Mouse (Mus musculus): ENCODE results near the gene Rab15. TPM values are rescaled to one million over a fixed set of nuclear protein-coding genes. Genes with fewer than 3 reads are reported as not detected.

Gene Rab15
- total RNA-seq, 2 experiments from 2014 or later, result 189 to 195 TPM

DNA sequence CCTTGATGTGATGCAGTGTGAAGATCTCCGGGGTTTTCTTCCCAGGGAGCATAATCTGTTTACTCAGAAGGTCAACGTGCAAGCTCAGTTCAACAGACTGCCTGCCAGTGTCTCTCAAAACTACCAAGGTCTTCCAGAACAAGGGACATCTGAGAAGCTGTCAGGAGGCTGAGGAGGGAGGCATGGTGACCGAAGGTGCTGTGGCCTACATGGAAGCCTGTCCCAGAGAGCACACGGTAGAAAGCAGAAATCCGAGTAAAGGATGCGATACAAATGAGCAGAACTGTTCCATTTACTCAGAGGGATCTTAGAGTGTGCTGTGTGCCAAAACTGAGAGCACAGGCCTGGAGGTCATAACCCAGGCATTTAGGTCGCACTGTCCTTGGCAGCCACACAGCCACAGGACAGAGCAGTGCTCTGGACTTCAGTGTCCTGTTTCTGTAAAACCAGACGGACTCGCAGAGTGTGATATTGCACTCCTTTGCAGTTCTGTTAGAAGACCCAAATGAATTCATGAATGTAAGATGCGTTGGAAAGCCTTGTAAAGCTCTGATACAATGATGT lies 38.6 kb downstream of the Rab15 start:
- no peak for TF ChIP-seq CTCF (conservative IDR thresholded peaks at IDR 0.05)
- H3K4me3 ChIP-seq, result no peak overlapping the region
- no peak for DNase-seq (ENCODE audit: low spot score in 2 of 2)
- H3K27ac ChIP-seq, result no peak overlapping the region

DNA sequence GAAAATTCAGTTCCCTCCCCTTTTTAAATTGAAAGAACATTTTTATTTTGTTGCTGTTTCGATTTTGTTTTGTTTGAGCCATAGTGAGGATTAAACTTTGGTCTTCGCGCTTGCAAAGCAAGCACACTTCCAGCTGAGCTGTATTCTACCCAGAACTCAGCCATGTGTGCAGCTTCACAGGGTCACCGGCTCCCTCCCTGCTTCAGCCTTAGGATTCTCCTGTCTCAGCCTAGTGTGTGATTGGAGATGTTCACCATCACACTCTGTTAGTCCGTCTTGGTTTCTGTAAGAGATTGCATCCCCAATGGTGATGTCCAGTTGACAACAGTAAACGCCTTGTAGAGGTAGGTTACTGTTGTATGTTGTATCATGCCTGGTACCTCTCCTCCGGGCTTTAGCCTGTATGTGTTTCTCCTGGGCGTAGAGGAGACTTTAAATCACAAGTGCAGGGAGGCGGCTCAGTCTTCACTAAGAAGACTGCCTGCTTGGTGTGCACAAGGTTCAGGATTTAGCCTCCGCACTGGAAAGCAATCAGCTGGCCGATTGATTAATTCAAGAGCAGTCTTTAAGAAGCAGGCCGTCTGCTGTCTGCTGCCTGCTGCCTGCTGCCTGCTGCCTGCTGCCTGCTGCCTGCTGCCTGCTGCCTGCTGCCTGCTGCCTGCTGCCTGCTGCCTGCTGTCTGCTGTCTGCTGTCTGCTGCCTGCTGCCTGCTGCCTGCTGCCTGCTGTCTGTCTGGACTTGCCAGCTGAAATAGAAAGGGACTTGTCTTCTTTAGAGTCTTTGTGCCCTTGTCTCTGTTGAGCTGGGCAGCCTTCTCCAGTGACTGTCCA lies 41.9 kb downstream of the Rab15 start:
- no peak for DNase-seq (ENCODE audit: low spot score in 2 of 2)
- no peak for TF ChIP-seq CTCF (conservative IDR thresholded peaks at IDR 0.05)
- Histone ChIP-seq H3K27ac (no peak overlapping the region), H3K4me3 (no peak overlapping the region)

DNA sequence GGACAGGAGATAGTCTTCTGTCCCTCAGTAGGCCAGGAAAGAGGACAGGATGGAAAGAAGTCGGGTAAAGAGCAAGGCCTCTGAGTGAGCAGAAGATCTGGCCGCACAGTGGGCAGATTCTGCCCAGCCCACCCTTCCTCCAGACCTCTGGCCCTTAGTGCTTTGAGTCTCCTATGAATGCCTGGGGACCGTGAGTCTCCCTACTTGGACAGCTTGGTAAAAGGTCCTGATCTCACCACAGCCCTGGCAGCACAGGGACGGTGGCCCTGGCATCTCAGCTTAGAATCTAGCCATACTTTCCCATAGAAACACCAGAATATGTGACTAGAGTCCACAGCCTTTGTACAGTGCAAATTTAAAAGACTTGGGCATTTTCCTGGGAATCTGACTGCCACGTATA lies 42.8 kb downstream of the Rab15 start:
- Histone ChIP-seq H3K4me3 (no peak overlapping the region), H3K27ac (no peak overlapping the region)
- no peak for DNase-seq (ENCODE audit: low spot score in 2 of 2)
- no peak for TF ChIP-seq CTCF (conservative IDR thresholded peaks at IDR 0.05)

- peak; percentile 22; the same call in 1 of the 2 replicates for TF ChIP-seq CTCF (conservative IDR thresholded peaks at IDR 0.05)
- H3K27ac ChIP-seq, result no peak overlapping the region
- no peak for DNase-seq (ENCODE audit: low spot score in 2 of 2)
- H3K4me3 ChIP-seq, result no peak overlapping the region
These were observed 44.2 kb downstream of the Rab15 start for GRCm38 (mm10) chr12:76778305-76779083.

DNA sequence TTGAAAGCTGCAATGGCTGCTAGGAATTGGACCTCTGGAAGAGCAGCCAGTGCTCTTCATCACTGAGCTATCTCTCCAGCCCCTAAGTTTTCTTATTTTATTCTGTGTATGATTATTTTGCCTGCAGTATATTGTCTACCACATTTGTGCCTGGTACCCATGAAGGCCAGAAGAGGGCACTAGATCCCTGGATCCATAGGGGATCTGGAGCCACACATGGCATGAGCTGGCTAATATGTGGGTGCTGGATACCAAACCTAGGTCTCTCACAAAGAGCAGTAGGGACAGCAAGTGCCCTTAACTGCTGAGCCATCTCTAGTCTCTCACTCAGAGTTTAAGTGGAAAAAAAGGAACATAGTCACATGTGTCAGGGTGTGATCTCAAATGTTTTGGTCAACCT lies 44.9 kb downstream of the Rab15 start:
- no peak for DNase-seq (ENCODE audit: low spot score in 2 of 2)
- peak; percentile 44 for TF ChIP-seq CTCF (conservative IDR thresholded peaks at IDR 0.05)
- Histone ChIP-seq H3K4me3 (no peak overlapping the region), H3K27ac (no peak overlapping the region)

GRCm38 (mm10) chr12:76776898-76777297 lies 45.8 kb downstream of the Rab15 start:
- no peak for TF ChIP-seq CTCF (conservative IDR thresholded peaks at IDR 0.05)
- H3K27ac ChIP-seq, result no peak overlapping the region
- H3K4me3 ChIP-seq, result no peak overlapping the region
- no peak for DNase-seq (ENCODE audit: low spot score in 2 of 2)

- no peak for DNase-seq (ENCODE audit: low spot score in 2 of 2)
- H3K27ac ChIP-seq, result no peak overlapping the region
- no peak for TF ChIP-seq CTCF (conservative IDR thresholded peaks at IDR 0.05)
- H3K4me3 ChIP-seq, result no peak overlapping the region
These were observed 47.6 kb downstream of the Rab15 start for GRCm38 (mm10) chr12:76775132-76775531.

- no peak overlapping the region for H3K4me3 ChIP-seq
- H3K27ac ChIP-seq, result no peak overlapping the region
- no peak for DNase-seq (ENCODE audit: low spot score in 2 of 2)
- TF ChIP-seq CTCF (conservative IDR thresholded peaks at IDR 0.05), result no peak
These were observed 48.1 kb downstream of the Rab15 start for GRCm38 (mm10) chr12:76774652-76775051.

GRCm38 (mm10) chr12:76771540-76771939 lies 51.2 kb downstream of the Rab15 start:
- DNase-seq (ENCODE audit: low spot score in 2 of 2), result no peak
- Histone ChIP-seq H3K27ac (no peak overlapping the region), H3K4me3 (no peak overlapping the region)
- TF ChIP-seq CTCF (conservative IDR thresholded peaks at IDR 0.05), result no peak

DNA sequence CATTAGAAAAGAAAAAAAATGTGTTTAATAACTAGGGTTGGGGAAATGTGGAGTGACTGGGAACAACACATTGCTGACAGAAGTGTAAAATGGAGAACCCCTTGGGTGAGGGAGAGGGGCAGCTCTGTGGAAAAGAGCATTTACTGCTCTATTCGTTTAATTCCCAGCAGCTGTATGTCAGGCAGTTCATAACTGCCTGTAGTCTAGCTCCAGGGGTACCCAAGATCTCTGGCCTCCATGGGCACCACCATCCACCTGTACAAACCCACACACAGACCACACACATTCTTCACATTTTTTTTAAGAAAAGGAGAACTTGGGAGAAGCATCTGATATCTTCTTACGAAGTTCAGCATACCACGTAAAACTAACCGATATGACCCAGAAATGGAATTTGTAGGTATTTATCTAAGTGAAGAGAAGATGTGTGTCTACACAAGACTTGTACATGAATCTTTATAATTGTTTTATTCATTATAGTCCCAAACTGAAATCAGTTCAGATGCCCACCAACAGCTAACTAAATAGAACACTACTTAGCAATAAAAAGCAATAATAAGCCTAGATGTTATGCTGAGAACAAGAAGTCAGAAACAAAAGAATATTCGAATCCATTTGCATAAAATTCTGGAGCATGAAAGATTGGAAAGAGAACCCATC lies 51.7 kb downstream of the Rab15 start:
- TF ChIP-seq CTCF (conservative IDR thresholded peaks at IDR 0.05), result no peak
- H3K4me3 ChIP-seq, result no peak overlapping the region
- no peak overlapping the region for H3K27ac ChIP-seq
- no peak for DNase-seq (ENCODE audit: low spot score in 2 of 2)

- no peak for TF ChIP-seq CTCF (conservative IDR thresholded peaks at IDR 0.05)
- peak overlapping the region; percentile 73 for H3K4me3 ChIP-seq
- H3K27ac ChIP-seq, result peak overlapping the region; percentile 97
- DNase-seq (ENCODE audit: low spot score in 2 of 2), result no peak
These were observed 56.6 kb downstream of the Rab15 start for GRCm38 (mm10) chr12:76765901-76766630.

- H3K27ac ChIP-seq, result peak within 1 kb of the TSS; percentile 97
- DNase-seq (ENCODE audit: low spot score in 2 of 2), result peak; percentile 86 to 88
- TF ChIP-seq CTCF (conservative IDR thresholded peaks at IDR 0.05), result 0 out of 2 replicates have a peak, but pooled peaks have one; percentile 7
- peak within 1 kb of the TSS; percentile 73 for H3K4me3 ChIP-seq
These were observed 57.3 kb downstream of the Rab15 start, which contains the start of the genes Churc1 and Fntb for GRCm38 (mm10) chr12:76765354-76765851. Gene Churc1 (plus strand): TSS chr12:76765538. Gene Fntb (plus strand): TSS chr12:76765589.
